Mouse (Mus musculus): ENCODE measurements around the gene Cic. TPM values are rescaled to one million over a fixed set of nuclear protein-coding genes. Genes with fewer than 3 reads are reported as not detected.

Gene Cic
- polyA plus RNA-seq, 1 experiment, result 292 TPM

DNA sequence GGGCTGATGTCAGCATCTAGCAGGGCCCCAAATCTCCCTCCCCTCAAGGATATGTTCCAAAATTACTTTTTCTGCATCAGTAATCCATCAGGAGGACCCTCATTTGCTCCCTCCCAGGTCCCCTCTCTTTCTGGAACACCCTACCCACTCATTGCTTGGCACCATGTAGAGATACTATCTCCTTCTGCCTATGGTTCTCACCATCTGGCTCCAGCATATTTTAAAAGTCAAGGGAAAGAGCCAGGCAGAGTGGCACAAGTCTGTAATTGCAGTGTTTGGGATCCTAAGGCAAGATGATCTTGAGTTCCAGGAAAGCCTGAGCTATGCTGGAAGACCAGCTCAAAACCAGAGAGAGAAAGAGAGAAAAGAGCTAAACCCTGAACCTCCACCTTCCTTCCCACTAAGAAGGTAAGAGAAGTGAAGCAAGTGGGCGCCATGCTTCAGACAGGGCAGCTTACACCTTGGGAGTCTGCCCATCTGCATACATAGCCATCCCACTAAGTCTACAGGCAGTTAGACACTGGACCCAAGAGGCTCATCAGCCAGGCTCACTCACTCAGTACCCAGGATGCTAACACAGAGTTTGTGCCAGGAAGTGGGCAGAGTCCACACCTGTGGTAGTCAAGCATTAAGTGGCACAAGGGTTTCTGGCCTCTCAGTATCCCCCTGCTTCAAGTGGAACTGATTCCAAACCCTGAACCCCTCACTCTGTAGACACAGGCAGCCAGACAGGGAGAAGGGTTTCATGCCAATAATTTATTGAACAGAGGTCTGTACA lies 39.8 kb upstream of the Cic start:
- Histone ChIP-seq H3K4me1 (ENCODE audit: control insufficient read depth, insufficient read depth, low read length) (no peaks in the 10 kb centered on the region), H3K4me3 (replicated peaks; ENCODE audit: control insufficient read depth, low read depth, low read length) (no peak overlapping the region), H3K27ac (ENCODE audit: control insufficient read depth, insufficient read depth, low read depth, low read length, poor library complexity) (no peak overlapping the region)
- whole genome bisulfite sequencing, result 92% methylated on average over 1 of the region's 1 CpGs
- no peak for TF ChIP-seq POLR2A (IDR thresholded peaks at IDR 0.05; ENCODE audit: borderline replicate concordance, control insufficient read depth, low read depth, low read length)
- no peak for TF ChIP-seq CTCF (IDR thresholded peaks at IDR 0.05; ENCODE audit: control insufficient read depth, insufficient read depth, low read length)

GRCm38 (mm10) chr7:25230690-25231285 lies 36.7 kb upstream of the Cic start:
- Histone ChIP-seq H3K4me3 (replicated peaks; ENCODE audit: control insufficient read depth, low read depth, low read length) (no peak overlapping the region), H3K4me1 (ENCODE audit: control insufficient read depth, insufficient read depth, low read length) (no peaks in the 10 kb centered on the region; the same call in 1 of the 2 replicates), H3K27ac (ENCODE audit: control insufficient read depth, insufficient read depth, low read depth, low read length, poor library complexity) (no peak overlapping the region)
- TF ChIP-seq CTCF (IDR thresholded peaks at IDR 0.05; ENCODE audit: control insufficient read depth, insufficient read depth, low read length) (no peak), POLR2A (IDR thresholded peaks at IDR 0.05; ENCODE audit: borderline replicate concordance, control insufficient read depth, low read depth, low read length) (peak; percentile 5; the same call in 1 of the 2 replicates)
- WGBS, result 85% methylated on average over 9 of the region's 9 CpGs

- TF ChIP-seq CTCF (IDR thresholded peaks at IDR 0.05; ENCODE audit: control insufficient read depth, insufficient read depth, low read length), result no peak
- TF ChIP-seq POLR2A (IDR thresholded peaks at IDR 0.05; ENCODE audit: borderline replicate concordance, control insufficient read depth, low read depth, low read length), result no peak
- Histone ChIP-seq H3K4me3 (replicated peaks; ENCODE audit: control insufficient read depth, low read depth, low read length) (no peak overlapping the region), H3K4me1 (ENCODE audit: control insufficient read depth, insufficient read depth, low read length) (peaks cover 2% of the 10 kb centered on the region; the same call in 1 of the 2 replicates), H3K27ac (ENCODE audit: control insufficient read depth, insufficient read depth, low read depth, low read length, poor library complexity) (no peak overlapping the region)
- WGBS, result 57% methylated on average over 5 of the region's 5 CpGs
Measured at GRCm38 (mm10) chr7:25232101-25232648, 35.3 kb upstream of the Cic start.

GRCm38 (mm10) chr7:25233061-25233460 lies 34.4 kb upstream of the Cic start:
- Histone ChIP-seq H3K4me1 (ENCODE audit: control insufficient read depth, insufficient read depth, low read length) (peaks cover 2% of the 10 kb centered on the region; the same call in 1 of the 2 replicates), H3K27ac (ENCODE audit: control insufficient read depth, insufficient read depth, low read depth, low read length, poor library complexity) (no peak overlapping the region), H3K4me3 (replicated peaks; ENCODE audit: control insufficient read depth, low read depth, low read length) (no peak overlapping the region)
- no peak for TF ChIP-seq CTCF (IDR thresholded peaks at IDR 0.05; ENCODE audit: control insufficient read depth, insufficient read depth, low read length)
- no peak for TF ChIP-seq POLR2A (IDR thresholded peaks at IDR 0.05; ENCODE audit: borderline replicate concordance, control insufficient read depth, low read depth, low read length)
- WGBS, result 68% methylated on average over 2 of the region's 2 CpGs

DNA sequence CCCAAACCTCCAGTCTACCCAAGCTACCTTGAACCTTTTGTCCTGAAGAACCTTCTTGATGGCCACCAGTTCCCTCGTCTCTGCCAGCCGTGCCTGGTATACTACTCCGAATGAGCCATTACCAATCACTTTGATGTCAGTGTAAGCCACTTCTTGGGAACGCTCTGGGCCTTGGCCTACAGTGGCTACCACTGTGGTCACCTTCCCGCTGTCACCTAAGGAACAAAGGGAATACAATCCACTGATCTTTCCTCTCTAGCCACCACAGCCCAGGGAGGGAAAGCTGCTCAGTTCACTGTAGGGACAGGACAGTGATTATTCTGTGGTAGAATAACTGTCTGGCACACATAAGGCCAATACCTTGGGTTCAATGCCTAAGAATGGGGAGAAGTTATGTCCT lies 32.0 kb upstream of the Cic start:
- TF ChIP-seq CTCF (IDR thresholded peaks at IDR 0.05; ENCODE audit: control insufficient read depth, insufficient read depth, low read length), result no peak
- TF ChIP-seq POLR2A (IDR thresholded peaks at IDR 0.05; ENCODE audit: borderline replicate concordance, control insufficient read depth, low read depth, low read length), result no peak
- WGBS, result 90% methylated on average over 5 of the region's 5 CpGs
- Histone ChIP-seq H3K4me1 (ENCODE audit: control insufficient read depth, insufficient read depth, low read length) (peaks cover 2% of the 10 kb centered on the region; the same call in 1 of the 2 replicates), H3K27ac (ENCODE audit: control insufficient read depth, insufficient read depth, low read depth, low read length, poor library complexity) (no peak overlapping the region), H3K4me3 (replicated peaks; ENCODE audit: control insufficient read depth, low read depth, low read length) (no peak overlapping the region)

GRCm38 (mm10) chr7:25237249-25238014 lies 30.1 kb upstream of the Cic start, which contains the start of gene Gsk3a:
TSS of gene Gsk3a (minus strand) at chr7:25237851.
- under 1% methylated on average over 75 of the region's 76 CpGs for WGBS
- TF ChIP-seq CTCF (IDR thresholded peaks at IDR 0.05; ENCODE audit: control insufficient read depth, insufficient read depth, low read length) (no peak), POLR2A (IDR thresholded peaks at IDR 0.05; ENCODE audit: borderline replicate concordance, control insufficient read depth, low read depth, low read length) (peak; percentile 63; the same call in 1 of the 2 replicates)

DNA sequence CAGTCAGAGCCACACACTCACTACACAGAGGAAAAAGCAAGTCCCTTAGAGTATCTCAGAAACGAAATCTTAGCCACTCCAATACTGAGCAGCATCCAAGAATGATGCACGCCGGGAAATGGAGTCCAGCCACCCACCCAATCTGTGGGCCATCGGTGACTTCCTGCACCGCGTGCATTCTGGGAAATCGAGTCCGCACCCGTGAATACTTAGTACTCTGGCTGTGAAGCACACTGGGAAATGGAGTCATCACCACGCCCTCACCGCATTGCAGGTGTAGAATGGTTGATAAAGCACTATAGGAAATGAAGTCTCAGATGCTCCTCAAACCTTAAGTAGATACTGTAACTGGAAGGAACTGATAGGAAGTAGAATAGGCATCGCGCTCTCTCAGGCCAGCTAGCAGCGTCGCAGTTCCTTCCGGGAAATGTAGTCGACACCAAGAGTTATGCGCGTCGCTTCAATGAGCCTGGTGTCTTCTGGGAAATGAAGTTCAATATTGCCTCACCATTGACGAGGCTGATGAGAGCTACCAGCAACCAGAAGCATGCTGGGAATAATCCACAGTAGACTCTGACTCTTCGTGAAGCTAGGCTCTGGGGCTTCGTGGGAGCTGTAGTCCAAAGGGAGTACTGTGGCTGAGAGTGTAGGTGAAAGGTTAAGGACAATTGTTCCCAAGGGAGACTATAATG lies 29.3 kb upstream of the Cic start:
- Histone ChIP-seq H3K4me1 (ENCODE audit: control insufficient read depth, insufficient read depth, low read length) (peaks cover 2% of the 10 kb centered on the region; the same call in 1 of the 2 replicates), H3K27ac (ENCODE audit: control insufficient read depth, insufficient read depth, low read depth, low read length, poor library complexity) (peak overlapping the region; percentile 53), H3K4me3 (replicated peaks; ENCODE audit: control insufficient read depth, low read depth, low read length) (peak overlapping the region; percentile 72)
- TF ChIP-seq CTCF (IDR thresholded peaks at IDR 0.05; ENCODE audit: control insufficient read depth, insufficient read depth, low read length), result no peak
- TF ChIP-seq POLR2A (IDR thresholded peaks at IDR 0.05; ENCODE audit: borderline replicate concordance, control insufficient read depth, low read depth, low read length), result no peak
- under 1% methylated on average over 23 of the region's 23 CpGs for WGBS

More at GRCm38 (mm10) chr7:25237249-25238014, 30.1 kb upstream of the Cic start, which contains the start of gene Gsk3a:
- H3K27ac ChIP-seq (ENCODE audit: control insufficient read depth, insufficient read depth, low read depth, low read length, poor library complexity), result peak within 1 kb of the TSS; percentile 78
- peaks cover 2% of the 10 kb centered on the region; the same call in 1 of the 2 replicates for H3K4me1 ChIP-seq (ENCODE audit: control insufficient read depth, insufficient read depth, low read length)
- peak within 1 kb of the TSS; percentile 84 for H3K4me3 ChIP-seq (replicated peaks; ENCODE audit: control insufficient read depth, low read depth, low read length)
